In genomic region chr10:28673931-28674330, GRCm38 (mm10) we compare ENCODE assay signal across 28 mouse cellular contexts. TPM values are rescaled to one million over a fixed set of nuclear protein-coding genes. Genes with fewer than 3 reads are reported as not detected.
"Had no signal": no experiment of that assay in that cellular context is flagged by ENCODE, and none has a peak within 500 bp of the region (broad histone marks: within the 10 kb centered on the region; RNA-seq: fewer than 3 reads in every experiment).

No protein-coding gene starts in this region.

- H3K9me3 ChIP-seq: limb, embryonic 10.5 days; limb, embryonic 13.5 days; liver, embryonic 12.5 days; liver, embryonic 15.5 days; lung, embryonic 15.5 days; megakaryocyte, embryonic 14.5 days; midbrain, embryonic 10.5 days; neural tube, embryonic 12.5 days had no signal

- ATAC-seq: liver, embryonic 12.5 days had no signal

- DNase-seq: kidney, adult 18-20 months; kidney, adult 9 months; kidney, postnatal 14 days; kidney, postnatal 4 days; liver; lung, adult 18-20 months; lung, postnatal 10 days; lung, postnatal 36 days; retina, postnatal 1 day; right cerebral cortex, postnatal 25 days; thymus, adult 18-20 months; thymus, postnatal 36 days had no signal

- H3K4me3 ChIP-seq: limb, embryonic 10.5 days; limb, embryonic 13.5 days; liver, embryonic 12.5 days; liver, embryonic 15.5 days; lung, embryonic 15.5 days; megakaryocyte, embryonic 14.5 days; midbrain, embryonic 10.5 days; neural tube, embryonic 12.5 days had no signal

- H3K4me1 ChIP-seq: limb, embryonic 10.5 days; limb, embryonic 13.5 days; liver, embryonic 12.5 days; liver, embryonic 15.5 days; lung, embryonic 15.5 days; megakaryocyte, embryonic 14.5 days; midbrain, embryonic 10.5 days; neural tube, embryonic 12.5 days had no signal

- H3K27me3 ChIP-seq: limb, embryonic 13.5 days; liver, embryonic 12.5 days; liver, embryonic 15.5 days; lung, embryonic 15.5 days; megakaryocyte, embryonic 14.5 days; neural tube, embryonic 12.5 days had no signal

- H3K4me2 ChIP-seq: limb, embryonic 13.5 days; liver, embryonic 12.5 days; liver, embryonic 15.5 days; lung, embryonic 15.5 days; neural tube, embryonic 12.5 days had no signal

- H3K9ac ChIP-seq: limb, embryonic 13.5 days; liver, embryonic 12.5 days; liver, embryonic 15.5 days; lung, embryonic 15.5 days; neural tube, embryonic 12.5 days had no signal

- H3K27ac ChIP-seq: limb, embryonic 10.5 days; limb, embryonic 13.5 days; liver, embryonic 12.5 days; liver, embryonic 15.5 days; lung, embryonic 15.5 days; midbrain, embryonic 10.5 days; neural tube, embryonic 12.5 days had no signal

- H3K36me3 ChIP-seq: limb, embryonic 10.5 days; limb, embryonic 13.5 days; liver, embryonic 12.5 days; liver, embryonic 15.5 days; lung, embryonic 15.5 days; midbrain, embryonic 10.5 days; neural tube, embryonic 12.5 days had no signal

RNA-seq across cellular contexts. Expression of gene Themis, which starts 5.8 kb away (rescaled TPM):
- total RNA-seq: layer of hippocampus, adult 18-20 months; layer of hippocampus, postnatal 14 days; left cerebral cortex, adult 8-10 months; left cerebral cortex, postnatal 14 days; midbrain, postnatal 0 days had no signal
- polyA plus RNA-seq: kidney, embryonic 16.5 days; limb, embryonic 10.5 days; limb, embryonic 13.5 days; liver, embryonic 12.5 days; liver, embryonic 15.5 days; midbrain, embryonic 10.5 days; midbrain, postnatal 0 days; neural tube, embryonic 12.5 days; small intestine, adult 2 months; testis, adult 2 months had no signal
